Mouse (Mus musculus): Measurements from ENCODE around the gene 3110082I17Rik. TPM values are rescaled to one million over a fixed set of nuclear protein-coding genes. Genes with fewer than 3 reads are reported as not detected.
A peak's percentile ranks its signal among the peaks of the same experiment; 100 is the strongest.
"Not testable (repeated sequence)": the region's sequence is repeated elsewhere in the genome, so short reads cannot be mapped to it uniquely, and the experiment has no call there.

Gene 3110082I17Rik
- total and polyA plus RNA-seq, 2 experiments: 1.6 to 7.4 TPM

- TF ChIP-seq CTCF (IDR thresholded peaks at IDR 0.05; ENCODE audit: low read depth, low read length) (no peak), POLR2A (IDR thresholded peaks at IDR 0.05; ENCODE audit: extremely low read depth, insufficient read depth, low read length) (no peak)
- Histone ChIP-seq H3K27ac (replicated peaks; ENCODE audit: insufficient read depth, low read depth, low read length) (no peak overlapping the region), H3K9ac (ENCODE audit: low read depth, low read length) (no peak overlapping the region), H3K79me2 (ENCODE audit: control insufficient read depth, insufficient read depth, low read length) (peaks cover 21% of the 10 kb centered on the region), H3K27me3 (ENCODE audit: control insufficient read depth, insufficient read depth, low read length) (no peaks in the 10 kb centered on the region), H3K4me1 (ENCODE audit: control insufficient read depth, insufficient read depth, low read length) (peaks cover 32% of the 10 kb centered on the region), H3K36me3 (ENCODE audit: control insufficient read depth, insufficient read depth, low read length) (peaks cover 3% of the 10 kb centered on the region; the same call in 1 of the 2 replicates), H3K4me3 (ENCODE audit: insufficient read depth, low read depth, low read length) (no peak overlapping the region)
- no peak for DNase-seq (ENCODE audit: extremely low read depth, low read depth, low spot score)
- WGBS: 89% methylated on average over 37 of the region's 37 CpGs
Observed at GRCm38 (mm10) chr5:139392219-139393196, 67.8 kb downstream of the 3110082I17Rik start.

- Histone ChIP-seq H3K4me1 (ENCODE audit: control insufficient read depth, insufficient read depth, low read length) (peaks cover 36% of the 10 kb centered on the region), H3K27ac (replicated peaks; ENCODE audit: insufficient read depth, low read depth, low read length) (peak overlapping the region; percentile 0; the same call in 1 of the 2 replicates), H3K27me3 (ENCODE audit: control insufficient read depth, insufficient read depth, low read length) (no peaks in the 10 kb centered on the region), H3K9ac (ENCODE audit: low read depth, low read length) (no peak overlapping the region; the same call in 1 of the 2 replicates), H3K36me3 (ENCODE audit: control insufficient read depth, insufficient read depth, low read length) (peaks cover 3% of the 10 kb centered on the region; the same call in 1 of the 2 replicates), H3K4me3 (ENCODE audit: insufficient read depth, low read depth, low read length) (no peak overlapping the region), H3K79me2 (ENCODE audit: control insufficient read depth, insufficient read depth, low read length) (peaks cover 26% of the 10 kb centered on the region)
- no peak for DNase-seq (ENCODE audit: extremely low read depth, low read depth, low spot score)
- TF ChIP-seq CTCF (IDR thresholded peaks at IDR 0.05; ENCODE audit: low read depth, low read length) (no peak), POLR2A (IDR thresholded peaks at IDR 0.05; ENCODE audit: extremely low read depth, insufficient read depth, low read length) (no peak)
- WGBS: 59% methylated on average over 11 of the region's 11 CpGs
Observed at GRCm38 (mm10) chr5:139391309-139391990, 68.9 kb downstream of the 3110082I17Rik start.

GRCm38 (mm10) chr5:139390324-139391119 lies 69.8 kb downstream of the 3110082I17Rik start:
- H3K27me3 ChIP-seq (ENCODE audit: control insufficient read depth, insufficient read depth, low read length); DNase-seq (ENCODE audit: extremely low read depth, low read depth, low spot score); H3K4me3 ChIP-seq (ENCODE audit: insufficient read depth, low read depth, low read length); H3K36me3 ChIP-seq (ENCODE audit: control insufficient read depth, insufficient read depth, low read length): not testable (repeated sequence)
- H3K4me1 ChIP-seq (ENCODE audit: control insufficient read depth, insufficient read depth, low read length): peaks cover 45% of the 10 kb centered on the region
- peak overlapping the region; percentile 0; the same call in 1 of the 2 replicates for H3K27ac ChIP-seq (replicated peaks; ENCODE audit: insufficient read depth, low read depth, low read length)
- H3K9ac ChIP-seq (ENCODE audit: low read depth, low read length): peak overlapping the region; percentile 17; the same call in 1 of the 2 replicates
- 74% methylated on average over 5 of the region's 5 CpGs for WGBS
- H3K79me2 ChIP-seq (ENCODE audit: control insufficient read depth, insufficient read depth, low read length): peaks cover 36% of the 10 kb centered on the region

- Histone ChIP-seq H3K36me3 (ENCODE audit: control insufficient read depth, insufficient read depth, low read length) (peaks cover 3% of the 10 kb centered on the region; the same call in 1 of the 2 replicates), H3K27ac (replicated peaks; ENCODE audit: insufficient read depth, low read depth, low read length) (peak overlapping the region; percentile 57), H3K9ac (ENCODE audit: low read depth, low read length) (peak overlapping the region; percentile 8; the same call in 1 of the 2 replicates), H3K4me3 (ENCODE audit: insufficient read depth, low read depth, low read length) (no peak overlapping the region), H3K27me3 (ENCODE audit: control insufficient read depth, insufficient read depth, low read length) (no peaks in the 10 kb centered on the region), H3K79me2 (ENCODE audit: control insufficient read depth, insufficient read depth, low read length) (peaks cover 43% of the 10 kb centered on the region), H3K4me1 (ENCODE audit: control insufficient read depth, insufficient read depth, low read length) (peaks cover 53% of the 10 kb centered on the region)
- DNase-seq (ENCODE audit: extremely low read depth, low read depth, low spot score): peak; percentile 86
- 2% methylated on average over 6 of the region's 6 CpGs for WGBS
- TF ChIP-seq CTCF (IDR thresholded peaks at IDR 0.05; ENCODE audit: low read depth, low read length) (peak; percentile 26; the same call in 1 of the 2 replicates), POLR2A (IDR thresholded peaks at IDR 0.05; ENCODE audit: extremely low read depth, insufficient read depth, low read length) (no peak)
Observed at GRCm38 (mm10) chr5:139389676-139390061, 70.7 kb downstream of the 3110082I17Rik start.
